Mouse (Mus musculus): ENCODE data around the gene H2-M5. TPM values are rescaled to one million over a fixed set of nuclear protein-coding genes. Genes with fewer than 3 reads are reported as not detected.

H2-M5 gene
- 0.54 TPM for polyA plus RNA-seq (2017; shearing (Covaris generic))

GRCm38 (mm10) chr17:36989437-36989836, at the start of gene H2-M5:
H2-M5 (minus strand) TSS chr17:36989537.

DNA sequence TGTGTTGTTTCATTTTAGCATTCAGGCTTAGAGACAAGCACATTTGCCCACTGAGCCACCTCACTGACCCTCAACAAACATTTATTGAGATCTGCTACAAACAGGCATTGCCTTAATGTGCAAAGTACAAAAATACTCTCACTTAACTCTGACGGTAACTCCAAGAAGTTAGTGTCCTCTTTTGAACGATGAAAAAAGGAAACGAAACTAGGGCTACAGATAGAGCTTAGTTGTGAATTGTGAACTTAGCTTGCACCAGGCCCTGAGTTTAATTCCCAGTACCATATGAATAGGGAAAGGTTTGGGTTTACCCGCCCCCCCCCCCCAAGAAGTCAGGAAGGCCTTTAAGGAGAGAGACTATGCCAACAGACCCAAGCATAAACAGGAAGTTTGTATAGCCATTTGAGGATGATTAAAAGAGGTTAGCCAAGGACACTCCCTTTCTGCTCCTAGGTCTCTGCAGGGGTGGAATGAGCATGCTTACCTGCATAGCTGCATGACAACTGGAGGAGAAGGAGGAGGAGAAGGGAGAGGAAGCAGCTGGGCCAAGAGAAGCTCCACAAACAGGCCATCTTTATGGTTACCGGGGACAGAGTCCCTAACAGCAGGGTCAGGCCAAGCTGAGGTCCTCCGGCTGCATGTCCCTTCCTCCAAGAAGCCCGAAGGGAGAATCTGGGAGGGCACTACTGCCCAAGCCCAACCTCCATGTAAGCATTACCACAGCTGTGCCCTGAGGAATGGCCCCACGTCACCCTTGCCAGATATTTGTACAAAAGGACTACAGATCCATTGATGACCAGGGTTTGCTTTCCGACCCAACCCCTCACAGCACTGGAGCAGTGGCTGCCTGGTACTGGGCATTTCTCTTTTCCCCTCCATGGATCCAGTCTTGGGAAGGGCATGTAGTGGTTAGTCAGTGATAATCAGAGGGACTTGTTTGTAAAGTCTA, 33.6 kb upstream of the H2-M5 start, which contains the start of gene Mog:
Mog (minus strand) TSS at position 771 of the 949 bp plus-strand sequence.

DNA sequence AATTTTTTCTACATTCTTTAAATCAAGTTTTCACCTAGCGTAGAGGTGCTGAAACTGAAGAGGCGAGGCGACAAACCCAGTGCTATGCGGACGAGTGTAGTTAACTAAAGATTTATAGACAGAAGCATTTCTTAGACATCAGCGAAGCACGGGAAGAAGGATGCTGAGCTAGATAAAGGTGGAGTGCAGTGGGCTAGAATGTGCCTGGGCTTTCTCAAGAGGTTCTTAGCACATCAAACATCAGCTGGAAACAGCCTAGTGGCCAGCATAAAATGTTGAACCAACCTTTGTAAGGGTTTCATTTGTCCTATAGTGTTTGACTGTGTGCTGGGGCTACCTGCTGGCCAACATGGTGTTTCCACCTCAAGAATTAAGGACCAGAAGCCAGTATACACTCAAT, 11.5 kb upstream of the H2-M5 start, which contains the start of gene Zfp57:
Zfp57 (plus strand) TSS at position 301 of the 400 bp plus-strand sequence.

DNA sequence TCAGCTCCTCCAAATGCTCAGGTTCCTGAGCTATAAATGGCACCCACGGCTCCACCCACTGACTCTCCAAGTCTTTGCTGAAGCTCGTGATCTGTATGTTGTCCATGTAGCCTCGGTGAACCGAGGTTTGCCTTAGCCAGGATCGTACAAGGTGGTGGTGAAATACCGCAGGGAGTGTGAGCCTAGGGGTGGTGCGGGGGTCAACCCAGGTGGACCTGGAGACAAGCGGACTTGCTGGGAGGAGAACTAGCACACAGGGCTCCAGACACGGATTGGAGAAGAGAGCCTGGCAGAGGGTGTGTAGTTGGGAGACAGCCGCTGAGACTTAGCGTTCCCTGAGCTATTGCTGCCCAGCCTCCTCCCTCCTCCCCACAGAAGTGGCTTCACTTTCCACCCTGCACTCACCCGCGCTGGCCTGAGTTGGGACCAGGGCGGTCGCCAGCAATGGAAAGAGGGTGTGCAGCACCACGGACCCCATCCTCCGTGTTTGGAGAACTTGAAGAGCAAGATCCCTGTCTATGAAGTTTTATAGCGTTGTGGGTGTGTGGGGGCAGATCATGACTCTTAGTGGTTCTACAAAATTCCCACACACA, 8.0 kb downstream of the H2-M5 start, which contains the start of gene 2410137M14Rik:
2410137M14Rik (minus strand) TSS at position 17 of the 593 bp plus-strand sequence.

DNA sequence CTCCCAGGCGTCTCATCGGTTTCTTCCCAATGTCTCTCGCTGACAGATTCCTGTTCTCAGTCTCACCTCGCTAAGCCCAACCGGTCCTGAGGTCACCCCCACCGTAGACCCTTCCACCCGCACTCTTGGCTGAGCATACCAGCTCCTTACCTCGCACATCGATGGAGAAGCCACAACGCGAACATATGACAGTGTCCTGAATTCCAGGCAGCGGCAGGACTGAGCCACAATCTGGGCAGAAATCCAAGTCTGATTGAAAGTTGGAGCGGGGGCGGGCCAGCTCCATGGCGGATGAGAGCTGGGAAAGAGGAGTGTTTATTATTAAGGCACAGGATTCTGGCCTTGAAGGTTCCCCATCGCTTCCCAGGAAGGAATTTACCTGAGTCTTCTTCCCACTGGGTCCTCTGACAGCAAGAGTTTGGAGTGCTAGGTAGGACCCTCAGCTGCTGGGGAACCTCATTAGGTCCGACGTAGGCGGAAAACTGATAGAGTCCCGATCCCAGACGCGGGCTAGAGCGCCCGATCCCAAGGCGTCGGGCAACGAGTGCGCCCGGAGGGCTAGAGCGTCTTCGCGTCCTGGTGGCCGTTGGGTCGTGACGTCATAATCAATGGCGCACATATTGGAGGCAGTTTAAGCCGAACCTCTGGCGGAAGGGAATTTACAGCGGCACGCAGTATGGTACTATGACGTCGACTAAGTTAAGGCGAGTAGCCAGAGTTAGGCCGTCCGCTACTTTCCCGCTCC, 31.2 kb downstream of the H2-M5 start, which contains the start of the genes Znrd1 and Znrd1as:
Znrd1 (minus strand) TSS at position 561 of the 745 bp plus-strand sequence.
Znrd1as (plus strand) TSS at position 594 of the 745 bp plus-strand sequence.

GRCm38 (mm10) chr17:36950981-36951947, 38.1 kb downstream of the H2-M5 start, which contains the start of gene Ppp1r11:
Ppp1r11 (minus strand) TSS chr17:36951741.

GRCm38 (mm10) chr17:36942791-36943471, 46.4 kb downstream of the H2-M5 start, which contains the start of gene Rnf39:
Rnf39 (plus strand) TSS chr17:36942918.

Other genes starting within 250 kb of the H2-M5 start
- not detected for gene H2-M10.5, start 216.6 kb downstream of the H2-M5 start, polyA plus RNA-seq (2017; shearing (Covaris generic))
- gene H2-M10.6, start 177.4 kb downstream of the H2-M5 start, polyA plus RNA-seq (2017; shearing (Covaris generic)) = not detected
- gene Trim26, start 152.4 kb downstream of the H2-M5 start, polyA plus RNA-seq (2017; shearing (Covaris generic)) = 160 TPM
- gene Trim15, start 122.3 kb downstream of the H2-M5 start, polyA plus RNA-seq (2017; shearing (Covaris generic)) = 0.33 TPM
- 0.55 TPM for gene Trim10, start 120.0 kb downstream of the H2-M5 start, polyA plus RNA-seq (2017; shearing (Covaris generic))
- not detected for gene Trim40, start 99.4 kb downstream of the H2-M5 start, polyA plus RNA-seq (2017; shearing (Covaris generic))
- not detected for gene Trim31, start 91.4 kb downstream of the H2-M5 start, polyA plus RNA-seq (2017; shearing (Covaris generic))
- 0.49 TPM for gene Rnf39, start 46.6 kb downstream of the H2-M5 start, polyA plus RNA-seq (2017; shearing (Covaris generic))
- gene Ppp1r11, start 37.8 kb downstream of the H2-M5 start, polyA plus RNA-seq (2017; shearing (Covaris generic)) = 173 TPM
- 93.5 TPM for gene Znrd1, start 31.0 kb downstream of the H2-M5 start, polyA plus RNA-seq (2017; shearing (Covaris generic))
- gene Znrd1as, start 30.9 kb downstream of the H2-M5 start, polyA plus RNA-seq (2017; shearing (Covaris generic)) = 5.4 TPM
- not detected for gene 2410137M14Rik, start 8.3 kb downstream of the H2-M5 start, polyA plus RNA-seq (2017; shearing (Covaris generic))
- not detected for gene Zfp57, start 11.6 kb upstream of the H2-M5 start, polyA plus RNA-seq (2017; shearing (Covaris generic))
- gene Mog, start 33.9 kb upstream of the H2-M5 start, polyA plus RNA-seq (2017; shearing (Covaris generic)) = not detected
- 10.6 TPM for gene Gabbr1, start 56.4 kb upstream of the H2-M5 start, polyA plus RNA-seq (2017; shearing (Covaris generic))
- not detected for gene Olfr90, start 99.0 kb upstream of the H2-M5 start, polyA plus RNA-seq (2017; shearing (Covaris generic))
- not detected for gene Olfr91, start 108.7 kb upstream of the H2-M5 start, polyA plus RNA-seq (2017; shearing (Covaris generic))
- gene Olfr92, start 130.6 kb upstream of the H2-M5 start, polyA plus RNA-seq (2017; shearing (Covaris generic)) = not detected
- not detected for gene Olfr93, start 172.0 kb upstream of the H2-M5 start, polyA plus RNA-seq (2017; shearing (Covaris generic))
- 0.95 TPM for gene Ubd, start 204.4 kb upstream of the H2-M5 start, polyA plus RNA-seq (2017; shearing (Covaris generic))
- gene Olfr94, start 211.5 kb upstream of the H2-M5 start, polyA plus RNA-seq (2017; shearing (Covaris generic)) = not detected
- not detected for gene Olfr95, start 223.6 kb upstream of the H2-M5 start, polyA plus RNA-seq (2017; shearing (Covaris generic))
- gene Olfr96, start 230.6 kb upstream of the H2-M5 start, polyA plus RNA-seq (2017; shearing (Covaris generic)) = not detected
- not detected for gene Olfr97, start 247.8 kb upstream of the H2-M5 start, polyA plus RNA-seq (2017; shearing (Covaris generic))

Data from inflammation-experienced regulatory T-cells, adult 16 weeks (primary cell).